Mouse (Mus musculus) layer of hippocampus, adult 11-12 months (tissue): ENCODE data around the gene Card11.

Experiments
- DNase-seq: peaks from one replicate; pipeline ENCODE4 v3.0.0; 2022; ENCODE audit warnings: low spot score

Gene Card11

DNA sequence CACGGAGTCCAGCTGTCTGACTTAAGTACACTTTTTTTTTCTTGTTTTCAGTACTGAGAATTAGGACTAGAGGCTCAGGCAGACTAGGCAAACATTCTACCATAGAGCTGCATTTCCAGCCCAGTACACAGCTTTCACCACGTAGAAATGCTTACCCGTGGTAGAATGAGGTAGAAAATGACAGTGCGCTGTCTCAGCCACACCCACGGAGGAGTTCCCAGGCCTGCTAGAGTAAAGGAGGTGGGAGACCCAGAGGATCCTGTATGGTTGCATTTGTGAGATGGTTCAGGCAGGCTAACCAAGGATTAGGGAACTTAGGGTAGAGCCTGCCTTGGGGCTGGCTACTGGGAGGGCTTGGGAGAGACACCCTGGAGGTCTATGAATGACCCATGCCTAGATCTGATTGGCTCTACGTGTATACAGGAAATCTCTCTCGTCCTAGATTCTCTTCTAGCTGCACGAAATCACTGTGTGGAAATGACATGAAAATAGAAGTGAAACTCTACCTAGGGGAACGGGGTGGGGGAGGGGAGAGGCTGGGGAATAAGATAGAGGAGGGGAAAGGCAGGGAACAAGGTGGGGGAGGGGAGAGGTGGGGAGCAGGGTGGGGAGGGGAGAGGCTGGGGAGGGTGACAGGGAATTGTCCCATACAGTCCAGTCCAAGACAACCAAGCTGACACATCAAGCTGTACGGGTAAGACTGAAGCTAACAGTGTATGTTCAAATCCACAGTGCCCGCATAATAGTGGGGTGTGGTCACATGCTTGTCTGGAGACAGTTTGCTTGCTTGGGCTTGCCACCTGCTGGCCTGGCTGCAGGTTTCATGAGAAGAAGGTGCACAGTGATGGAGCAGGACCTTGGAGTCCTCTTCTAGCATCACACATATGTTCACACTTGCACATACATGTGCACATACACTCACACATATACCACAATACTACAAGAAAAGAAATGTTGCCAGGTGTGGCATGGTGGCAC, 8.0 kb downstream of the Card11 start:
- no peak for DNase-seq

DNA sequence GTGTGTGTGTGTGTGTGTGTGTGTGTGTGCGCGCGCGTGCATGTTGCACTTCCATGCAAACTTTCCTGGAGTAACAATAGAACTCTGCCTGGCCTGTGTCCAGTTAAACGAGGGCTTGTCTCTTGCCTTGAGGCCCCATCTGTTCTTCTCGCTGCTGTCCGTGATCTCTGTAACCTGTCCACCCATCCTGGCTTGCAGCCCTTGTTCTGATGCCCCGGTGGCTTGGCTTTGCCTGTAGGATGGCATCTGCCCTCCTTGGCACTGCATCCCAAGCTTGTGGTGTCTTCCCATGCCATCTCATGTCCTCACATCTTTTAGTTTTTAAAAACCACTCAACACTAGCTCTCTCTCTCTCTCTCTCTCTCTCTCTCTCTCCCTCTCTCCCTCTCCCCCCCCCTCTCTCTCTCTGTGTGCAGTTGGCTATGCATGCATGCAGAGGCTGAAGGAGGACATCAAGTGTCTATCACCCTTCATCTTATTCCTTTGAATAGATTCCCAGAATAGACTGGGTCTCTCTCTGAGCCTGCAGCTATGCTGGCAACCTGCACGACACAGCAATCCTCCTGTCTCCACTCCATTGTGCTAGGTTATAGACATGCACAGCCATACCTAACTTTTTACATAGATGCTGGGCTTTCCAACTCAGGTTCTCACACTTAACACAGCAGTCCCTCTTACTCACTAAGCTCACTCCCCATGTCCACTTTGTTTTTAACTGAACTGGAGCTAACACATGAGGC, 14.9 kb downstream of the Card11 start:
- no peak for DNase-seq

DNA sequence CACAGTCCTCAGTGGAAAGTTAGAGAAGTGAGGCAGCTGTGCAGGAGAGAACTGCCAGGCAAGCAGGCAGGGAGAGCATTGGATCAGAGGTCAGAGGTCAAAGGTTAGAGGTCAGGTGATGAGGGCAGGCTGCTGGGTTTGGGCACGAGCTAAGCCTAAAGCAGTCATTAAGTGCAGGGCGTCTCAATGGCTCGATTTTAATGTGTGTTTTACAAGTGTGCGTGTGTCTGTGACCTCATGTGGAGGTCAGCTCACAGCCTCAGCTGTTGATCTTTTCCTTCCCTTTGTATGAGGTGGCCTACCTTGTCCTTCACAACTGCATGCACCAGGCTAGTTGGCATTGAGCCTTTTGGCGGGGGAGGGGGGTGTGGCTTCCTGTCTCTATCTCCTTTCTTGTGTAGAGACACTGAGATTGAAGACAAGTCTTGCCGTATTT, 19.0 kb downstream of the Card11 start:
- DNase-seq = no peak

DNA sequence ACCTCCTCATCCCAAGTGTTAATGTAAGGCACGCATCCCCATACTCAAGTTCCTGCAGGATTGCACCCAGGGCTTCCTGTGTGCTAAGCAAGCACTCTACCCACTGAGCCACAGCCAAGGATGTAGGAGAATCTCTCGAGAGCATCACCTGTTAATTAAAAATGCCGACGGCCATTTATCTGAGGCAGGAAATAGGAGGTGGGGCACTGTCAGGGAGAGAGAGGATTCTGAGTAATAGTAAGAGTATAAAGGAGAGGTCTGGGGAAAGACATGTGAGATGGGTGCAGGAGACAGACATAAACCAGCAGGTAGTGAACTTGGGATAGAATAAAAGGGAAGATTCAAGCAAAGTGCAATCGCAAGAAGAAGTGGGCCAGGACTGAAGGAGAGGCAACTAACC, 19.6 kb downstream of the Card11 start:
- no peak for DNase-seq

DNA sequence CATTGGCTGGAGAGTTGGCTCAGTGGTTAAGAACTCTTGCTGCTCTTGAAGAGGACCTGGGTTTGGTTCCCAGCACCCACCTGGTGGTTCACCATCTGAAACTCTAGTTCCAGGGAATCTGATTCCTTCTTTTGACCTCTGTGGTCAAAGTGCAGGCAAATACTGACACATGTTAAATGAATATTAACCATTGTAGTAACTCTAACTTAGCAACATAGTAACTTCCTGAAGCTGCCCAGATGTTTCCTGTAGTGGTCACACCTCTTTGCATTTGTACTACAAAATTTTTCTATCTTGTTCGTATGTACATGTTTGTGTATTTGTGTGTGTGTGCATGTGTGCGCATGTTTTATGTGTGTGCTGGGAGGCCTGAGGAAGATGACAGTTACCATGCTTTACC, 20.3 kb downstream of the Card11 start:
- DNase-seq = no peak

DNA sequence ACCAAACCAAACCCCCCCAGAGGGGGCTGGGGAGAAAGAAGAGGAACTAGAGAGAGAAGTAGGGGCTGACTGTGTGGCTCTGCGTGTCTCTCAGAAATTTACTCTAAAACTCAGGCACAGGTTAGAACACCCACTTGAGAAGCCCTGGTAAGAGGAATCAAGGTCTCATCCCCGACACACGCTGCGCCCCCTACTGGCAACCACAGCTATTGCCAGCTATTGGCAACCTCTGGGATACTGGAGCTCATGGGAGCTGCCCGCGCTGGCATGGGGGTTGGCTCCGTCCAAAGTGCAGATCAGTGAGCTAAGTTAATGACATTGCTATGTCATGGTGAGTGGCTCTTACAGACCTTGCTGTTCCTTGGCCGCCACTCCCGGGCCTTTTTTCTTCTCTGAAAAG, 37.4 kb downstream of the Card11 start:
- DNase-seq = peak; percentile 83

DNA sequence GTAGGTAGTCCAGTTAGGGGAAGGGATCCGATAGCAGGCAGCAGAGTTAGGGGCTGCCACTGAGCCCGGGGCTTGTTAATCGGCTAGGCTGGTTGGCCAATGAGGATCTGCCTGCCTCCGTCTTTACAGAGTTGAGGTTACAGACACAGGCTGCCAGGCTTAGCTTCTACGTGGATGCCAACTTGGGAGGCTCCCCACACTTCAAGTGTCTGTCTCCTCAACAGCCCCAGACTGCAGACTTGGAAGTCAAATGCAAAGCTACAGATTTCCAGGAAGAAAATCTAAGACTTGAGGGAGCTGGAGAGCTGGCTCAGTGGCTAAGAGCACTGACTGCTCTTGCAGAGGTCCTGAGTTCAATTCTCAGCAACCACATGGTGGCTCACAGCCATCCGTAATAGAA, 39.6 kb downstream of the Card11 start:
- no peak for DNase-seq

DNA sequence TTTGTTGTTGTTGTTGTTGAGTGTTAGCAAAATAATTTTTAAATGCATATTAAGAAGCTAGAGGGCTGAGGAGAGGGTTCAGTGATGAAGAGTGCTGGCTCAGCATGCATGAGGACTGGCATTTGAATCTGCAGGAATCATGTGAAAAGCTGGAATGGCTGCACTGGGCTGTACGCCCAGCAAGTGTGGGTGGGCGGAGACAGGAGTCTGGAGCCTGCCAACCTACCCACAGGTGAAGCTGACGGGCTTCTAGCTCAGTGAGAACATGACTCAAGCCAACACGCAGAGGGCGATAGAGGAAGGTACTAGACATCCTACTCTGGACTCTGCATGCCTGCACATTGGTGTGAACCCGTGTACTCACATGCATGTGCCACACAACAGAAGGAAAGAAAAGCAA, 41.2 kb downstream of the Card11 start:
- DNase-seq = peak; percentile 56

DNA sequence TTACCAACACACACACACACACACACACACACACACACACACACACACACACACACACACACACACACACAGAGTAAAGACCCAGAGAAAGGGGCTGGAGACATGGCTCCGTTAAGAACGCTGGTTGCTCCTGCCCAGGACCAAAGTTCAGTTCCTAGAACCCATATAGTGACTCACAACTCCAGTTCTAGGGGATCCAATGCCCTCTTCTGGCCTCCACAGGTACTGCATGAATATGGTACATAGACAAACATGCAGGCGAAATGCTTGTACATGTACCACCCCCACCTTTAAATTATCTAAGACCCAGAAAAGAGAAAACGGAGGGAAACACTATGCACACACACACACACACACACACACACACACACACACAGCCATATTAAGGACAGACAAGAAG, 43.3 kb downstream of the Card11 start:
- no peak for DNase-seq

DNA sequence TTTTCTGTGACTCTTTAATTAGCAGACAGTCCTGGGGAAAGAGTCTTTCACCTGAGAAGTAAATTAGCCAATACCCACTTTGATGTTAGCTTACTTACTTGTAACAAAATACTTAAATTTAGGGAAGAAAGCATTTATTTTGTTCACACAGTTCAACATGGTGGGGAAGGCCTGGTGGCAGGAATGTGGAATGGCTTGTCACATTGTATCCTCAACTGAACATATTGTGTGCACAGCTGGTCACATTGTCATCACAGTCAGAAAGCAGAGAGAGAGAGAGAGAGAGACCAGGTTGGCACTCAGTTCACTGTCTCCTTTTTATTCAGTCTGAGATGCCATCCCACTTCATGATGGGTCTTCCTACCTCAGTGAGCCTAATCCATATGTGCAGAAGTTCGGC, 44.7 kb downstream of the Card11 start:
- DNase-seq = peak; percentile 49

DNA sequence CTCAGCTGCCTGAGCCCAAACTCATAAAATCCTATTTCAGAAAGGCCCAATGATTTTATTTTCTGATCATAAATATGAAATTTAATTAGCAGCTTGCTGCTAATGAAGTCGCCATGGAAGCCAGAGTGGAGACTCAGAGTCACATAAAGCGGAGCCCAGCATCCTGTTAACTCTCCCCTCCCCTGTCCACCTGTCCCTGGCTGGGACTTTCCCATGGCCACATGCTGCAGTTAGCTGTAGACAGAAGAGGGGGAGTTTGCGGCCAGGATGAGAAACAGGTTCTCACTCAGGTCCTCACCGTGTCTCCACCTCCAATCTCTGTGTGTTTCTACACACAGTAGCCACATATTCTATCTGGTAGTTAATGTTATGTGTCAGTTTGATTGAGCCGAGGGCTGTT, 48.6 kb downstream of the Card11 start:
- no peak for DNase-seq

DNA sequence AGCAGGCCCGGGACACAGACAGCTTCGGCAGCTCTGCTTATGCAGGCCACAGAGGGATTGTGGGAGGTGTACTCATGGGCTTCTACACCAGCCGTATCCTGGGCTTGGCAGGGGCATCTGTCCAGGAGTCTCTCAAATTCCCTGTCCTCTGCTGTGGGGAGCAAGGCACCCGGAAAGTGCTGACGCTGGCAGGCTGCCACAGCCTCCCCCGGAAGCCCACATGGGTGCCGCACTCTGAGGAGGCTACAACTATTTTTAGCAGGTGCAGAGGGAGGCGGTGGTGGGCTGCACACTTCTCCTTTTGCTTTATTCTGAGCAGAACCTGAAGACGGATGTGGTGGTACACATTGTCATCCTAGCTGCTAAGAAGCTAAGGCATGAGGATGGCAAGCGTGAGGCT, 52.4 kb downstream of the Card11 start:
- DNase-seq = peak; percentile 81

DNA sequence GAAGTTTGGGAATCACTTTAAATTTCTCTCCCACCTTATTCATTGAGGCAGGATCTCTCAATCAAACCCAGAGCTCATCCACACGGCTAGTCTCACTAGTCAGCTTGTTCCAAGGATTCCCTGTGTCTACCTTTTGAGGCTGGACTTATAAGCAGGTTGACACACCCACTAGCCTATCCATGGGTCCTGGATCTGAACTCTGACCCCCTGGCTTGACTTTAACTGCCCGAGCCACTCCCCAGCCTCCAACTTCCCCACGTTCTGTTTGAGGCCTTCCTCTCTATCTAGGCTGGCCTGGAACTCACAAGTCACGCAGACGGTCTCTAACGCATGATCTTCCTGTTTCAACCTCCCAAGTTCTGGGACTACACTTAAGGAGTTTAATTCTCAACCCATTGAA, 54.3 kb downstream of the Card11 start:
- DNase-seq = no peak

DNA sequence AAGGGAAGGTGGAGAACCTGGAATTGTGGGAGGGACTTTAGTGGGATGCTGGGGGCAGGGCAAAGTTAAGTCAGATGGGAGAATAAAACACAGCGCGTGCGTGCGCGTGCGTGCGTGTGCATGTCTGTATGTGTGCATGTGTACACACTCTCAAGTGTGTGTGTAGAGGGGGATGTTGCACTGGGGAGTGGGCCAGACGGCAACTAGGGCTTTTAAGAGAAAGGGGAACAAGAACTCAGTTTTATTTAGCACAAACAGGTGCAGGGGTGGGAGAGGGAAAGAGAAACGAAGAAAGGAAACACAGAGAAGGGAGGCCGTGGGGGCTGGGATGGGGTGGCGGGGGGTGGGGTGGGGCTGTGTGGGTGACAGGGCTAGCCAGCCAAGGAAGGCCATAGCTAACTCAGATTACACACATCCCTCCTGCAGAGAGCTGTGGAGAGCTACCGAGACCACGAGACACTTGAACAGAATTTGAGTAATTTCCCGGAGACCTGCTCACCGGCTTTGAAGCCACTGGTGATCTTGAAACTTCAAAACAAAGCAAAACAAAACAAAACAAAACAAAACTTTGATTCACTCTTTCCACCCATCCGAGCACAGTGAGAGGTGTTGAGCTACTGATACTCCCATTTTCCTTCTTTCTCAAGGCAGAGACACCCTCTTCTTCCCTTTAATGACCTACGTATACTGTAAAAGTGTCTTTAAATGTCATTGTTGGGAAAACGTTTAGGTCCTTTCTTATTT, 55.8 kb downstream of the Card11 start:
- no peak for DNase-seq

DNA sequence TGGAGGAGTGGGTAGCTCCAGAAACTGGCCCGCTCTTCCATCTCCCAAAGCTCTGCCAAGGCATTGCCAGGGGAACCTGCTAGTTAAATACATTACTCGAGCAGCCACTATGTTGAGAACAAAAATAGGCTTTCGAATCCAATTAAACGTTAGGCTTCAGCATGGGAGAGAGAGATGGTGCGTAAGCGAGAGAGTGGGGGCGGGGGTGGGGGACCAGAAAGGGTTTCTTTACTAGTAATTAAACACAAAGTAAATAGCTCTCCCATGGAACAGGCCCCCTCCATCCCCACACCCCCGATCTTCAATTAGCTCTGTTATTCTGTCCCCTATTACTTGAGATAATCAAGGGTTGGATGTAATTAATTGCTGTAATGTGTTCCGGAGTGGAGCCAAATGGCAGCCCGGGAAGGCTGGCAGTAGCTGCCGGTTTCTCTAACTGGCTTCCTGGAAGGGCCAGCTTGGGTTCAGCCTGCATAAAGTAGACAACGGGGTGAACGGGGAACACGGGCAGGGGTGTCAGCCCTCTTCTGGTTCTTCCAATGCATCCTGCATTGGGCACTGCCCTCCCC, 59.4 kb downstream of the Card11 start:
- peak; percentile 62 for DNase-seq

DNA sequence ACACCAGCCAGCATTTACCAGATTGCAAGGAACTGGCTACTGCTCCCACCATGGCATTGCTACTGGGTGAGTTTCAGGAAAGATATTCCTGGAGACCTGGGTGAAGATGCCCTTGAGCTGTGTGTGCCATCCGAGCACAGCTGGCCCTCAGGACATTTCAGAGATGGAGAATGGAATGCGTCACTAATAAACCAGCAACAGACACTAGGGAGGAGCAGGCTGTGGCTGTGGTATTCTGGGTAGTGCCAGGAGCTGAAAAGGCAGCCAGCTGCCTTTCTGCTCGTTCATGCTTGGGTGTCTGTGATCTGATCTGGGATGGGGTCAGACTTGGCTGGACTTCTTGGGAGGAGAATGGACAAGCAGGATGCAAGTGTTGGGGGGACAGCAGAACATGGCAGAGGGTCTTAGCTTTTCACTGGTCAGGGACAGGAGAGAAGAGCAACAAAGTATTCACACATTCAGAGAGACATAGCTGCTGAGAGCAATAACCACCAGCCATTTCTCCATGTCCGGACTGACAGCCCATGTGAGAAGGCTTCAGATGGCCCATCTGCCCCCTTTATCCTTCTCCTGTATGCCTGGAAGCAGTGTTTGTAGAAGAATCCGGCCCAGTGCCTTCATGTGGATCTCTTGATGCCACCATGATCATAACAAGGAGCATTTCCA, 60.0 kb downstream of the Card11 start:
- DNase-seq = no peak

DNA sequence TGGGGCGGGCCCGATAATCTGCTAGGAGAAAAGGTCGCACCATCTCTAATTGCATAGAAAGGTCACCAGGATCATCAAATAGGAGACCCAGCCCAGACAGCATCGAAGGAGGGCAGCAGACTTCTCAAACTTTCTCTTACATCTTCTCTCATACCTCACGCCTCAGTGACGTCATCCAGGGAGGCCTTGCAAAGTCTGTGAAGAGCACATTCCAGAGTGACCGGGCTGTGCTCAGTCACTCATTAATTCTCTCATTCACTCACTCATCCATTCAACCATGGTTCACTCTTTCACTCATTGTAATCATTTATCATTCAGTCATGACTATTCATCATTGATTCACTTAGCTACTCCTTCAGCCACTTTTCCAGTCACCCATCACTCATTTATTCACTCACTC, 63.6 kb downstream of the Card11 start:
- no peak for DNase-seq

DNA sequence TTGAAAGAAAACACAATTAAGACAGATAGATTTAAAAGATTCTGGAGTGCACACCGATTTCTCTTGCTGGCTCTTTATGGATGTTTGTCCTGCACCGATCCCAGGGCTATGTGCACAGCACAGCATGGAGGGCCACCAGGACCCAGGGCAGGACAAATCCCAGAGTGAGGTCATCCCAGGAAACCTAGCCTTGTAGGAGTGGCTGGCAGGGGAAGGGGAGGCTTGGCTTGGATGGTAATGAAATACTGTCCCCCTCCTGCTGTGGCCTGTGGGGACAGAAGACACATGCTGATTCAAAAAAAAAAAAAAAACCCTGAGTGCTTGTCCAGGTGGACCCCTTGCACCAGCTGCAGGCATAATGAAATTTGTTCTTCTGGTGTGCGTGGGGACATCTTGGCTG, 64.5 kb downstream of the Card11 start:
- no peak for DNase-seq

DNA sequence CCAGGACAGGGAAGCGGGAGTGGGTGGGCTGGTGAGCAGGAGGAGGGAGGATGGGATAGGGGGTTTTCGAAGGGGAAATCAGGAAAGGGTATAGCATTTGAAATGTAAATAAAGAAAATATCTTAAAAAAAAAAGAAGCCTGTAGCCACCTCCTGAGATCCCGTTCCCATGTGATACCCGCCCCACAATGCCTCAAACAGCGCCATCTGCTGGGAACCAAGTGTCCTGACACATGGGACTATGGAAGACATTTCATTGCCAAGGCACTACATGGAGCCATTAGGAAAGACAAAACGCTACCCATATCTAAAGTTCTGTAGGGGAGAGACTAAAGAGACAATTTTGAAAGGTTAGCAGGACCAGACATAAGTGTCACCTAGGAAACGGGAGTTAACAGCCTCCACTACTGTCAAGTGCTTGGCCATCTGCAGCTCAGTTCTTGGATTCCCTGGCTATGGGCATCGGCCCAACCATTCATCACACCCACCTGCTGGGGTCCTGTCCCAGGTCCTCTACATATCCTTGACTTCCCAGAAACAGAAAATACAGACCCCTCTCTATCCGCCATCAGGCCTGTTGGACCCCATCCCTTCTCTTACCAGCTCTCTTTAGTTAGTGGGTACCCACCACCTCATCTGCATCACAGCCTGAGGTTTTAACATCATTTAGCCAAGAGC, 65.6 kb downstream of the Card11 start:
- DNase-seq = no peak

DNA sequence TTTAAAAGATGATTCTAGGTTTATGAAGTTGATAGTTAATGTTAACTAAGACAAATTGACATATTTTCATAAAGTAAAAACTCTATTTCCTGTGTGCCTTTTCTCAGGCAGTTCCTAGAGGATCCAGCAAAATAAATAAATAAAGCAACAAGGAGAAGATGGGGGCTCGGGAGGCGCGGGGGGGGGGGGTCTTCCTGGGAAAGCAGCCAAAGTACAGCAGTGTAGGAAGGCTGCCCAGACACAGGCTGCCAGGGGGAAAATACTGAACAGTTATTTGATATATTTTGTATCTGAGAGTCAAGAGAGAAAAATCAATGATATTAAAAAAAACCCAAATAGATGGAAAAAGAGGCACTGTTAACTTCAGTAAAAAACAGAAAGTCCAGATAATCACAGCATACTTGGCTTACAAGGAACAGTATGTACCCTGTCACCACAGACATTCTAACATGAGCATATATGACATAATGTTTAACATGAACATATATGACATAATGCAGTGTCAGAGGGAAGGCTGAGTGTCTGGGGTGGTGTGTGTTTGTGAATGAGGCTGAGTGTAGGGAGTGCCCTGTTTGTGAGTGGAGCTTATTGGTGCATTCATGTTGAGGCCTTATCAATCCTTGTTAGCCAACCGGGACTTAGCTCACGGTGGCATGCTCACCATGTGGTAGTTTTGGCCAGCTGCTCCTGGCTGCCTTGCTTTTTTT, 68.7 kb downstream of the Card11 start:
- no peak for DNase-seq
